Mouse (Mus musculus) layer of hippocampus, adult 11-12 months (tissue): Measurements from ENCODE around the gene Gm3618.
"Not testable (repeated sequence)": the region's sequence is repeated elsewhere in the genome, so short reads cannot be mapped to it uniquely, and the experiment has no call there.

ENCODE experiments used
- DNase-seq: peaks from one replicate; pipeline ENCODE4 v3.0.0; 2022; ENCODE audit warnings: low spot score

Gm3618 gene

DNA sequence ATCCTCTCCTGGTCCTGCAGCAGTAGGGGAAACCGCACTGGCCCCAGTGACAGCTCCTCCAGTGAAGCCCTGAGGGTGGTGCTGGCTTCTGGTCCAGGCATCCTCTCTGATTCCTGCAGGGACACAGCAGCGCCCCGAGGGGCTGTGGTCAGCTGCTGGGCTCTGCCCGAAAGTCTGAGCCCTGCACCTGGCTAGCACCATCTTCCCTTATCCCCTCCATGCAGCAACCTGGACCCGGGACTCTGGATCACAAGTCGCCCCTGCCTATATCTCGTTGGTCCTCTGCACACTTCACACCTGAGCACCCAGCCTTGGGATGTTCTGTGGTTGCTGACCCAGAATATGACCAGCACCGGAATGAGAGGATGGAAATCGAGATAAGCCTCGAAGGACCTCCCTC, at the start of gene Gm3618:
Gm3618 (minus strand) TSS at position 101 of the 400 bp plus-strand sequence.
- not testable (repeated sequence) for DNase-seq

DNA sequence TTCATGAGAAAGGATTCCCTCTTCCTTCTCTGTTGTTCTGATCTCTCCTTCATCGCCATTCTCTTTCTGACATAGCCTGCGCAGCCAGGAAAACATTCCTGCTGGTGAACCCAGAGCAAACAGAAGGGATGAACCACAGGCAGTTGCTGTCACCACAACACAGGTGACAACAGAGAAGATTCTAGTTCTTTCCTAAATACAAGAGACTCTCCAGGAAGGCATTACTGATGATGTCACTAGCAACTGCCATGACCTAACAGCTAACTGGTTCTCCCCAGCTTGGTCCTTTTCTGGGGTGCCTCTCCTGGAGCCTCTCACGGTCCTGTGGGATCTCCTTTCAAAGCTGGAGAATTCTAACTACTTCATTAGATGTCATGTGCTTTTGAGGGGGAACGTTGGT, 46.7 kb upstream of the Gm3618 start, which contains the start of gene Gm16440:
Gm16440 (minus strand) TSS at position 101 of the 400 bp plus-strand sequence.
- DNase-seq = not testable (repeated sequence)

DNA sequence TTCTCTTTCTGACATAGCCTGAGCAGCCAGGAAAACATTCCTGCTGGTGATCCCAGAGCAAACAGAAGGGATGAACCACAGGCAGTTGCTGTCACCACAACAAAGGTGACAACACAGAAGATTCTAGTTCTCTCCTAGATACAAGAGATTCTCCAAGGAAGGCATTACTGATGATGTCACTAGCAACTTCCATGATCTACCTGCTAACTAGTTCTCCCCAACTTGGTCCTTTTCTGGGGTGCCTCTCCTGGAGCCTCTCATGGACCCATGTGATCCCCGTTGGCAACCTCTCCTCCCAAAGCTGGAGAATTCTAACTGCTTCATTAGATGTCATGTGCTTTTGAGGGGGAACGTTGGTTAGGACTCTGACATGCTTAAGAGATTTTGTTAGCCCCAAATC, 38.7 kb downstream of the Gm3618 start, which contains the start of gene Gm21103:
Gm21103 (minus strand) TSS at position 101 of the 400 bp plus-strand sequence.
- DNase-seq = not testable (repeated sequence)

DNA sequence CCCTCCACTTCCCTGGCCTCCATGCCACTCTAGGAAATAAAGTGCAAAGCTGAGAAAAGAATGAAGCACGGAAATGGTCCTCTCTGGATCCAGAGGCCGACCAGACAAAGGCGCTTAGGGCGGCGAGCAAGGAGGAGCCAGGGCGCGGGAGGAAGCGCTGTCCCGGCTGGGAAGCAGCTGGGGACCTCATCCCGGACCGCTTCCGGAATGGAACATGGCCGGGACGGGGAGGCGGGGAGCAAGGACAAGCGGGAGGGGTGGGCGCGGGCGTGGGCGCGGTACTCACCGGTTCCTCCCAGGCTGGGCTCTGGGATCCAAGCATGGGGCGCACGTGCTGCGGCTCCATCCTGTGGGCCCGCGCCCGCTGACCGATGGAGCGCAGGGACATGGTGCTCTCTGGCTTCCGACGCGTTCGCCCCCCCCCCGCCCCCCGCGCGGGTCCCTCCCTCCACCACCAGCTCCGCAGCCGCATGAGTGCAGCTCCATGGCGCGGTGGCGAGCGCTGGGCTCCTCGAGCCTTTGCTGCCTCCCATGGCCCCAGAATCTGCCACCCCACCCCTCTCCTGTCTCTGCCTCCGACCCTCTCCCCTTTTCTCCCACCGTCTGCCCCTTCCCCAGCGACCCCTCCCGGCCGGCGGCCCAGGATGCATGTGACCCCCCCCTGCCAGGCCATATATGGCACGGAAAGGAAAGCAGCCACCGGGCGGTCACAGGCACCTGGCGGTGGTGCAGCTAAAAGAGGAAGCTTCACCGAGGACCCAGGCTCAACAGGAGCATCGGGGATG, 56.4 kb downstream of the Gm3618 start, which contains the start of gene Gm3411:
Gm3411 (minus strand) TSS at position 320 of the 785 bp plus-strand sequence.
- DNase-seq = peak; percentile 15
